22 mouse cellular contexts compared by ENCODE assay signal in genomic region chr11:43257781-43258180, GRCm38 (mm10).
DNase-seq lines count a peak whose midpoint lies in the region; ATAC-seq and TF ChIP-seq lines count a peak whose summit lies in the region.
"Had no signal": no experiment of that assay in that cellular context is flagged by ENCODE, and none has a peak within 500 bp of the region (broad histone marks: within the 10 kb centered on the region; RNA-seq: fewer than 3 reads in every experiment).

No protein-coding gene starts in this region.

- H3K4me1 ChIP-seq in kidney, postnatal 0 days (replicated peaks; ENCODE audit: insufficient read depth, low read length), result no peaks in the 10 kb centered on the region
- H3K4me1 ChIP-seq: forebrain, embryonic 12.5 days; hindbrain, embryonic 10.5 days; liver, embryonic 12.5 days; midbrain, embryonic 13.5 days; neural tube, embryonic 12.5 days had no signal

- 25% methylated on average over 7 of the region's 7 CpGs for WGBS in kidney, postnatal 0 days

- DNase-seq in adrenal gland, adult (ENCODE audit: inconsistent age in 2 of 2, low spot score in 1 of 2), result peak; percentile 46 to 68
- no peak for DNase-seq in adrenal gland, postnatal 4 days (ENCODE audit: low spot score in 2 of 2)
- DNase-seq in kidney, postnatal 0 days (ENCODE audit: low spot score), result peak; percentile 82
- no peak for DNase-seq in kidney, adult 18-20 months
- peak; percentile 31 for DNase-seq in lung, postnatal 10 days
- DNase-seq in lung, postnatal 25 days (ENCODE audit: low spot score), result no peak
- DNase-seq in embryo, embryonic 10.5 days (ENCODE audit: low spot score), result no peak
- DNase-seq: cerebellum, adult 11-12 months; cerebellum, postnatal 14 days; embryo, embryonic 11 days; gastrocnemius, postnatal 36 days; thymus, postnatal 14 days had no signal

- peak; percentile 83 for ATAC-seq in kidney, postnatal 0 days (replicated peaks; ENCODE audit: low FRiP score, low read depth)
- ATAC-seq in CD4-positive, CD25-positive, alpha-beta regulatory T cell, adult 4 months, result no peak
- ATAC-seq: hindbrain, postnatal 0 days; intestine, postnatal 0 days; liver, embryonic 12.5 days; midbrain, embryonic 13.5 days had no signal

- H3K36me3 ChIP-seq in kidney, postnatal 0 days (ENCODE audit: insufficient read depth, low read length), result no peaks in the 10 kb centered on the region
- H3K36me3 ChIP-seq: forebrain, embryonic 12.5 days; G1E; hindbrain, embryonic 10.5 days; liver, embryonic 12.5 days; lung, embryonic 15.5 days; midbrain, embryonic 13.5 days; neural tube, embryonic 12.5 days had no signal

- H3K9ac ChIP-seq in kidney, postnatal 0 days (ENCODE audit: low read depth, low read length), result no peak overlapping the region
- H3K9ac ChIP-seq: forebrain, embryonic 12.5 days; liver, embryonic 12.5 days; lung, embryonic 15.5 days; midbrain, embryonic 13.5 days; neural tube, embryonic 12.5 days had no signal

- H3K27ac ChIP-seq in kidney, postnatal 0 days, result no peak overlapping the region
- H3K27ac ChIP-seq: forebrain, embryonic 12.5 days; hindbrain, embryonic 10.5 days; hindbrain, postnatal 0 days; liver, embryonic 12.5 days; lung, embryonic 15.5 days; midbrain, embryonic 13.5 days; neural tube, embryonic 12.5 days had no signal

- H3K4me2 ChIP-seq in kidney, postnatal 0 days (ENCODE audit: low read length), result no peak overlapping the region
- H3K4me2 ChIP-seq: forebrain, embryonic 12.5 days; liver, embryonic 12.5 days; lung, embryonic 15.5 days; midbrain, embryonic 13.5 days; neural tube, embryonic 12.5 days had no signal

- no peak for TF ChIP-seq CTCF in kidney, postnatal 0 days (IDR thresholded peaks at IDR 0.05; ENCODE audit: low read depth)

- no peaks in the 10 kb centered on the region for H3K27me3 ChIP-seq in kidney, postnatal 0 days (ENCODE audit: insufficient read depth, low read length)
- H3K27me3 ChIP-seq: forebrain, embryonic 12.5 days; liver, embryonic 12.5 days; lung, embryonic 15.5 days; midbrain, embryonic 13.5 days; neural tube, embryonic 12.5 days had no signal

- no peak overlapping the region for H3K4me3 ChIP-seq in kidney, postnatal 0 days (replicated peaks; ENCODE audit: low read depth, low read length)
- H3K4me3 ChIP-seq: forebrain, embryonic 12.5 days; hindbrain, embryonic 10.5 days; liver, embryonic 12.5 days; lung, embryonic 15.5 days; midbrain, embryonic 13.5 days; neural tube, embryonic 12.5 days had no signal

- H3K9me3 ChIP-seq in kidney, postnatal 0 days (replicated peaks; ENCODE audit: low read length), result no peaks in the 10 kb centered on the region
- H3K9me3 ChIP-seq: forebrain, embryonic 12.5 days; G1E; hindbrain, embryonic 10.5 days; liver, embryonic 12.5 days; lung, embryonic 15.5 days; midbrain, embryonic 13.5 days; neural tube, embryonic 12.5 days had no signal

Comparison
In these comparisons a context has a peak if more than half of its experiments do, and no peak if none do; other contexts are left out.
1. DNase-seq: peak in adrenal gland, adult (2 of 2), kidney, postnatal 0 days (single experiment) and lung, postnatal 10 days (single experiment); none in adrenal gland, postnatal 4 days (0 of 2), kidney, adult 18-20 months (single experiment), lung, postnatal 25 days (single experiment) and embryo, embryonic 10.5 days (single experiment).